Mouse (Mus musculus) gastrocnemius, adult 2 months (tissue): Measurements from ENCODE around the gene St6gal1. TPM values are rescaled to one million over a fixed set of nuclear protein-coding genes. Genes with fewer than 3 reads are reported as not detected.
A peak's percentile ranks its signal among the peaks of the same experiment; 100 is the strongest.

Experiments used
- DNase-seq: peaks from one replicate; pipeline ENCODE4 v3.0.0; 2022
- H3K27ac ChIP-seq: fragments of 200-600 bp; 2 replicates; pipeline ENCODE4 v1.8.1; 2022; ENCODE audit warnings: mild to moderate bottlenecking
- H3K4me3 ChIP-seq: fragments of 200-600 bp; 2 replicates; pipeline ENCODE4 v1.8.1; 2022; ENCODE audit warnings: mild to moderate bottlenecking, moderate library complexity
- CTCF ChIP-seq: fragments of 200-600 bp; IDR thresholded peaks from 2 replicates; pipeline ENCODE4 v1.8.1; 2022; ENCODE audit warnings: antibody characterized with exemption, mild to moderate bottlenecking, moderate library complexity
- intact Hi-C: fragments of 180-260 bp; cut with DNase I; formaldehyde crosslinking; loops from one replicate; pipeline ENCODE4 v1.15.1; 2025
- total RNA-seq, 2 experiments: library from RNA; stranded (reverse); gene quantifications; 2 replicates each; pipeline ENCODE4 v1.2.3; 2021

Gene St6gal1
- total RNA-seq, 2 experiments from 2014 or later: 2.6 to 3.5 TPM

- intact Hi-C loops: no loop called here
- H3K27ac ChIP-seq: no peak overlapping the region
- TF ChIP-seq CTCF: no peak
Observed at GRCm38 (mm10) chr16:23262131-23262768, 37.7 kb downstream of the St6gal1 start.

GRCm38 (mm10) chr16:23262846-23263245 lies 38.3 kb downstream of the St6gal1 start:
- no peak for TF ChIP-seq CTCF
- Histone ChIP-seq H3K27ac (no peak overlapping the region), H3K4me3 (no peak overlapping the region)
- no peak for DNase-seq
- intact Hi-C loops: no loop called here

More at GRCm38 (mm10) chr16:23262131-23262768, 37.7 kb downstream of the St6gal1 start:
- DNase-seq: no peak
- no peak overlapping the region for H3K4me3 ChIP-seq

DNA sequence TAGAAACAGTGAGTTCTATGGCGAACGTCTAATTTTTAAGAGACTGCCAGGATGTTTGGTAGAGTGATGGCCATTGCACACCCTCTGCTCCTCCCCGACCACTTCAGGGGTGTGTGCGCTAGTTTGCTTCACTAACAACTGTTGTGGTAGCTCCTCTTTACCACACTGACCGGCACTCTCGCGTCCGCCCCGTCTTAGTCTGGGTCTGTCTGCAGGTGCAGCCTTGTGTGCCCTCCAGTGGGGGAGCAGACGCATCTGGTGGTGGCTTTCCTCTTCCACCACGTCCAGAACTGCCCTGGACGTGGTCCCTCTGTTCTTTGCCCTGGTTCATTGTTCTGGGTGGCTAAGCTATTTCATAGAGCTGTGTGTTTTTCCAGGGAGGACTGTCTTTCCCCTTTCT lies 40.5 kb downstream of the St6gal1 start:
- TF ChIP-seq CTCF: no peak
- no peak for DNase-seq
- no peak overlapping the region for H3K27ac ChIP-seq
- no peak overlapping the region for H3K4me3 ChIP-seq
- intact Hi-C loops: no loop called here

- H3K27ac ChIP-seq: no peak overlapping the region
- intact Hi-C loops: no loop called here
- no peak overlapping the region for H3K4me3 ChIP-seq
- DNase-seq: no peak
- TF ChIP-seq CTCF: no peak
Observed at GRCm38 (mm10) chr16:23265481-23265880, 40.9 kb downstream of the St6gal1 start.

DNA sequence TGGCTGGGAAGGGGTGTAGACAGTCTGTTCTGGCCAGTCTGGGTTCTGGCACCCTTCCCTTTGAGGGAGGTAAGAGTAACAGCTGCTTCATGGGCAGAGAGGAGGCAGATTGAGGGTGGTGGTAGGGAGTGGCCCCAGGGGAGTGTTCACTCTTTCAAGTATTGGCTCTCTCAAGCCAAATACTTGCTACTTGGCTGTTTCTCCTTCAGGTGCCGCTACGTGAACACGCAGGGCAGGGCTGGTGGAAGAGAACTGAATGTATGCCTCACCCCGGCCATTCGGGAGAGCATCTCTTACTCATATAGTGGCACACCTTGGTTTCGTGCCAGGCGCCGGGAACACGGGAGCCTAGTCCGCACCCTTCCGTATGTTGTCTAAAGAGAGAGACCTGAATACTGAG lies 41.8 kb downstream of the St6gal1 start:
- no peak for DNase-seq
- no peak for TF ChIP-seq CTCF
- intact Hi-C loops: no loop called here
- Histone ChIP-seq H3K4me3 (no peak overlapping the region), H3K27ac (no peak overlapping the region)

DNA sequence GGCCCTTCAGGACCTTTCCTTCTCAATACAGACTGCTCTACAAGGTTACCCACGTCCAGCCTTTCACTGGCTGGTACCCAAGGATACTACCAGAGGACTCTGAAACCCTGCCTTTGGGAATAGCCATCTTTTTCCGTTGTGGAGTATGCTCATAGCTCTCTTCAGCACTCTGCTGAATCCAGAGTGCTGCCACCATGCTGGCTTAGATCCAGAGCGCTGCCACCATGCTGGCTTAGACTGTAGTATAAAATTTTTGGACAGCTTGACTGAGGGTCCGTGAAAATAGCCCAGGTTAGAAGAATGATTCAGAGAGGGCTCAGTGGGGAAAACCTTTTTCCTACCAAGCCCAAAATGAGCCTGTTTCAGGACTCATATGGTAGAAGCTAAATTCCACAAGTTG lies 42.4 kb downstream of the St6gal1 start:
- no peak for TF ChIP-seq CTCF
- intact Hi-C loops: no loop called here
- Histone ChIP-seq H3K4me3 (no peak overlapping the region), H3K27ac (no peak overlapping the region)
- no peak for DNase-seq

DNA sequence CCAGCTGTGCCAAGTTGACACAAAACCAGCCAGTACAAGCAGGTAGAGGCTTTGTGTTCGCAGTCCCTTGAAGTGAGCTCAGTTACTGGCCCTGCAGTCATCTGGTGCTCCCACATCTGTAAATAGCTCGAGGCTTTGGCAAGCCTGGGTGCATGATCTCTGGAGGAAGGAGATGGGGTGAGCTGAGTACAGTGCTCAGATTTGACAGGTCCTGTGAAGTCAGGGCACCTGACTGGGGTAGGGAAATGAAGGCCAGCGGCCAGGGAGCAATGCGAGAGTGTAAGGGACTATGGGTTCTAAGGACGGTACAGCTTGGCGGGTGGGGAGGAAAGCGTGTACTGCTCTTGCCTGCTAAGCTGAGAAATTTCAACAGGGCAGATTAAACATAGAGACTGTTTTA lies 43.7 kb downstream of the St6gal1 start:
- TF ChIP-seq CTCF: no peak
- Histone ChIP-seq H3K27ac (peak overlapping the region; percentile 49), H3K4me3 (no peak overlapping the region)
- DNase-seq: peak; percentile 55
- intact Hi-C loops: no loop called here

DNA sequence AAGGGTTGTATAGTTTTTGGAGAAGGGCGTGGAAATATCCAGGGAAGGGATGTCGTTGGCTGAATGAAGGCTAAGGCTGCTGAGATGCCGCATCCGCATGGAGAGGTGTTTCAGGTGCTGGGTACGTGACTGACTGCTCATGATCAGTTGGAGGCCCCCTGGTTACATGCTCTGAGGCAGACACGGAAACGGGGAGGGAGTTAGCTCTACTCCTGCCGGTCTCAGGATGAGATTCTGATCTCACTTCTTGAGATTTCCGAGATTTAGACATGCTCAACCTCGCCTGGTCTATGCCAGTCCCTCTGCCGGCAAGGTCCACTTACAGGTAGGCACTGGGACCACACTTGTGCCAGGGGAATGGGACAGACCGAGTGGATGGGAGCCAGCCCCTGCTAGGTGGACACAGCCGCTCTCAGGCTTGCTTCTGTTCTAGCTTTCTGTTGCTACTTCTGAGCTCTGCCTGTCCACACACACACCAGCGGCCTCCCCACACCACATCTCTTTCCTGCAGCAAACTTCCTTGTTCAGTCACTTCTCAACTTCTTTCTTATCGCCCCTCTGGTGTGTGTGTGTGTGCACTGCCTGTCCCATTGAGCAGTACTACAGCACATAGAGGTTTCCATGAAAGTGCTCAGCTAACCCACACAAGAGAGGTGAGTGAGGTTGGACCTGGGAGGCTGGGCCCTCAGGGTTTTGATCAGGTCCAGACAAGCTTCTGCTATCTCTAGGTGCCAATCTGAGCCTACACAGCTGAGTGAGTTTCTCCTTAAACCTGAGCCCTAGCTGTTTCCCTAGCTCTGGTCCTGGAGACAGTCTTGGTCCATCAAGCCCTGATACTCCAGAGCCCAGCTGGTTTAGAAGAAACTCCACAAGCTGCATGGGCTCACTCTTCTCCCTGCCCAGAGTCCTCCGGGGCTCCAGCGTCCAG lies 44.8 kb downstream of the St6gal1 start:
- H3K27ac ChIP-seq: peak overlapping the region; percentile 79
- intact Hi-C loops: no loop called here
- no peak for TF ChIP-seq CTCF
- DNase-seq: no peak
- no peak overlapping the region for H3K4me3 ChIP-seq

DNA sequence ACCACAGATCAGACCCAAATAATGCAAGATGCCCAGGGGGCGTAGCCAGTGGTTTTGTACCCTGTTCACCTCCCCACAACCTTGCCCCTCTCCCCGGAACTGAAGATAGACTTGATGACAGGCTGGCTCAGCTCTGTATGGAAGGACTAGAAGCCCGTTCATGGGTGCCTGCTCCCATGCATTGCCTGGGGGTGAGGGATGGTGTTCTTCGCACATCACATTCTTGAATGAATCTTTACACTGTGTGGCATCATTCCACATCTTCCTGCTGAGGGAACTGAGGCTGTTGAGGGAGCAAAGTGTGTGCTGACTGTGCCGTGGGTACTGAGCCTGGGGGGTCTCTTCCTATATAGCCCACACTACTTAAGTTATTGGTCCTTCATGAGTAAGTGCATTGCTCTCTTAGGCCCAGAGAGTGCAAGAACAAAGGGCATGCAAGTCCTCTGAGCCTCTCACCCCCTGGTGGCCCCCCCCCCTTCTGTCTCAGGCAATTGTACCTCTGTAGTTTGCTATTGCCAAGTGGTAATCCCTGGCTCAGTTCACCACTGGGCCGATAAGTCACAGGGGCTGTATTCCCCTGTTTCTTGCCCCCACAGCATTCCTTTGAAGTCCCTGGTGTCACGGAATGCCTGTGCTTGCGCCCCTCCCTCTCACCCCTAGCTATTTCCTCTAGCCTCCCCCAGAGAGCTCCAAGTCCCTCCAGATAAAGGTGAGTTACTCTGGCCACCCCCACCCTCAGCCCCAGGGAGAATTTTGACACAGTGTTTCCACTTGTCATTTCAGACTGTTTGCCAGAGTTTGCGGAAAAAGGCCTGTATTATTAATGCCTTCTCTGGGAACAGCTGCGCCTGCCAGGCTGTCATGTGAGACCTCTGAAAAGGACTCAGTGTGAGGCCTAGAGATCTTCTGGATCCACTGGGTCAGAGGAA lies 45.7 kb downstream of the St6gal1 start:
- Histone ChIP-seq H3K27ac (peak overlapping the region; percentile 79), H3K4me3 (0 out of 2 replicates have a peak overlapping the region, but pooled peaks have one; percentile 9)
- TF ChIP-seq CTCF: no peak
- DNase-seq: peak; percentile 72
- intact Hi-C loops: loop anchor here (5.0 kb wide), 1 partner anchor 43 kb away; no protein-coding TSS in a partner anchor

- DNase-seq: no peak
- H3K4me3 ChIP-seq: no peak overlapping the region
- TF ChIP-seq CTCF: no peak
- peak overlapping the region; percentile 79; the same call in 1 of the 2 replicates for H3K27ac ChIP-seq
- intact Hi-C loops: loop anchor here (5.0 kb wide), 1 partner anchor 44 kb away; no protein-coding TSS in a partner anchor
Observed at GRCm38 (mm10) chr16:23270913-23271253, 46.3 kb downstream of the St6gal1 start.

GRCm38 (mm10) chr16:23271746-23272520 lies 47.4 kb downstream of the St6gal1 start:
- DNase-seq: no peak

More at GRCm38 (mm10) chr16:23271746-23272520, 47.4 kb downstream of the St6gal1 start:
- Histone ChIP-seq H3K4me3 (no peak overlapping the region), H3K27ac (peak overlapping the region; percentile 79)
- no peak for TF ChIP-seq CTCF
- intact Hi-C loops: loop anchor here (5.0 kb wide), 1 partner anchor 45 kb away; no protein-coding TSS in a partner anchor
